Mouse (Mus musculus) heart, postnatal 0 days (tissue): ENCODE measurements around the gene Tasp1.

Source experiments
- CTCF ChIP-seq: IDR thresholded peaks from 2 replicates; pipeline ENCODE4 v1.5.1; 2016; ENCODE audit warnings: antibody characterized with exemption, control low read depth, low read depth
- EP300 ChIP-seq: IDR thresholded peaks from 2 replicates; pipeline ENCODE4 v1.6.1; 2016; ENCODE audit warnings: antibody characterized with exemption, low read depth

GRCm38 (mm10) chr2:140107641-140108040 lies 41.0 kb upstream of the Tasp1 start:
- no peak for TF ChIP-seq CTCF
- no peak for TF ChIP-seq EP300
